Mouse (Mus musculus) ovary, adult 18-20 months (tissue): Measurements from ENCODE around the gene Cox6a1.
"Not testable (repeated sequence)": the region's sequence is repeated elsewhere in the genome, so short reads cannot be mapped to it uniquely, and the experiment has no call there.

Experiments used
- DNase-seq: peaks from one replicate; pipeline ENCODE4 v3.0.0; 2022; ENCODE audit warnings: low spot score, mixed read lengths

The Cox6a1 gene

DNA sequence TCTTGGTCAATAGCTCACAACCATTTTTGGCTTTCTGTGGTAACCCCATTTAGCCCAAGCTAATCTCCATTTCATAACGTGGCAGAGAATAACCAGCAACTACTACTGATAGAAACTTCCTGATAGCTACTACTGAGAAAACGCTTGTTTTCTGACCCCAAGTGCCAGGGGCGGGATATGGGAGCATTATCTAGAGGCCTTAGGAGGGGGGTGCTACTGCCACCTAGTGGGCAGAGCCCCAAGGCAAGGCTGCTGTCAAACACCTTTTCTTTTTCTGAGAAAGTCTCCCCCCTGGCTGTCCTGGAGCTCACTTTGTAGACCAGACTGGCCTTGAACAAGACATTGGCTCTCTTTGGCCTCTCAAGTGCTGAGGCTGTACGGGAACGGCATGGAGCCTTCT lies 1.2 kb downstream of the Cox6a1 start:
- DNase-seq: peak; percentile 69

- DNase-seq: no peak
Observed at GRCm38 (mm10) chr5:115341314-115342165, 7.2 kb downstream of the Cox6a1 start.

DNA sequence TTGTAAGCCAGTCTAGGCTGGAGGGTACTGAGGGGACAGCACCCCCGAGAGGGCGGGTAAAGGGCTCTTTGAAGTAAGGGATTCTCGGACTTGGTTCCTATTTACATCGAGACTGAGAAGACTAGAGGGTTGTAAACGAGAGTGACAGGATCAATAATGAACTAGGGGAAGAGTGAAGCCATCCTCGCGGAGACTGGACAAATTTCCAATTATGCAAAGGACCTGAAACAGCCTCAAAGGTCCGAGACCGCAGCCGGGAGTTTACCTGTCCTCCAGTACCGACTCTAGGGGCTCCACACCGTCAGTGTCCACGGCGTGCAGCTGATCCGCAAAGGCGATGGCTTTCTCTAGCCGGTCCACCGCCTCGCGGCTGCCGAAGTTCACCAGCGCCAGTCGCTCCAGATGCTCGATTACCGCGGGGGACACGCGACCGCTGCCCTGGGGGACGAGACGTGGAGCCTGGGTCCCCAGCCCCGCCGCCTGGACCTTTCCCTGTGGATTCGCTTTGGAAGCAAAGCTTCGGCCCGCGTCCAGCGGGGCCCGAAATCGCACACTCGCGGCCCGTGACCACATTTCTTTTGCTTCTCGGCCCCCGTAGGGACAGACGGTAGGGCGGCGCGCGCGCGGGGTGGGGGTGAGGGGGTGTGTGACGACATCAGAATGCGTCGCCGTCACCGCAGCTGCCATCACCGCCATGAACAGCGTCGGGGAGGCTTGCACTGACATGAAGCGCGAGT lies 8.0 kb downstream of the Cox6a1 start, which contains the start of the genes Gatc and Triap1:
Gatc (minus strand) TSS at position 602 of the 737 bp plus-strand sequence.
Triap1 (plus strand) TSS at position 649 of the 737 bp plus-strand sequence.
- peak; percentile 74 for DNase-seq

GRCm38 (mm10) chr5:115340007-115340406 lies 8.8 kb downstream of the Cox6a1 start:
- no peak for DNase-seq

GRCm38 (mm10) chr5:115333626-115334025 lies 15.2 kb downstream of the Cox6a1 start:
- no peak for DNase-seq

- no peak for DNase-seq
Observed at GRCm38 (mm10) chr5:115330955-115331354, 17.8 kb downstream of the Cox6a1 start.

- DNase-seq: no peak
Observed at GRCm38 (mm10) chr5:115327610-115328548, 20.9 kb downstream of the Cox6a1 start.

- peak; percentile 91 for DNase-seq
Observed at GRCm38 (mm10) chr5:115326875-115327609, 21.7 kb downstream of the Cox6a1 start, which contains the start of gene Srsf9. Gene Srsf9 (plus strand): TSS chr5:115327177.

DNA sequence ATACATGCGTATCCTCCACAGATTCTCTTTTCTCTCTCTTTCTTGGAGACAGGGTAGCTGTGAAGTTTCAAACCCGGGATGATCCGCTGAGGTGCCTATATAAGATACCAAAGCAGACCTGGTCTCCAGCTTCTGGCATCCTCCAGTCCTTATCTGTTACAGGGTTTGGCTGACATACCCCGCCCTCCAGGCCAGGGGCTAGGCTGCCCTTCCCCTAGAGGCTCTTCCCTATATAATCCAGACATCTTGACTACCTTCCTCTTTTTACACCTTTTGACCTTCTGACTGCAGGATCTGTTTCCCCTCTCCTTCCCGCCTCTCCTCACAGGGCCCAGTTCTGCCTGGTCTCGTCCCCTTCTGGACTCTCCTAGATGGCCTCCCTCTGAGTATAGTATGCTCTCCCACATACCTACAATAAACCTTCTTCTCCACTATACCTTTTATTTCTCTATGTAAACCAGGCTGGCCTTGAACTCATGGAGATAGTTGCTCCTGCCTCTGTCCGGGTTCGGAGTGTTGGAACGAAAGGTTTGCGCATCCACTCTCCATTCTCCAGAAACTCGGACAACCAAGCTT lies 22.4 kb downstream of the Cox6a1 start:
- no peak for DNase-seq

DNA sequence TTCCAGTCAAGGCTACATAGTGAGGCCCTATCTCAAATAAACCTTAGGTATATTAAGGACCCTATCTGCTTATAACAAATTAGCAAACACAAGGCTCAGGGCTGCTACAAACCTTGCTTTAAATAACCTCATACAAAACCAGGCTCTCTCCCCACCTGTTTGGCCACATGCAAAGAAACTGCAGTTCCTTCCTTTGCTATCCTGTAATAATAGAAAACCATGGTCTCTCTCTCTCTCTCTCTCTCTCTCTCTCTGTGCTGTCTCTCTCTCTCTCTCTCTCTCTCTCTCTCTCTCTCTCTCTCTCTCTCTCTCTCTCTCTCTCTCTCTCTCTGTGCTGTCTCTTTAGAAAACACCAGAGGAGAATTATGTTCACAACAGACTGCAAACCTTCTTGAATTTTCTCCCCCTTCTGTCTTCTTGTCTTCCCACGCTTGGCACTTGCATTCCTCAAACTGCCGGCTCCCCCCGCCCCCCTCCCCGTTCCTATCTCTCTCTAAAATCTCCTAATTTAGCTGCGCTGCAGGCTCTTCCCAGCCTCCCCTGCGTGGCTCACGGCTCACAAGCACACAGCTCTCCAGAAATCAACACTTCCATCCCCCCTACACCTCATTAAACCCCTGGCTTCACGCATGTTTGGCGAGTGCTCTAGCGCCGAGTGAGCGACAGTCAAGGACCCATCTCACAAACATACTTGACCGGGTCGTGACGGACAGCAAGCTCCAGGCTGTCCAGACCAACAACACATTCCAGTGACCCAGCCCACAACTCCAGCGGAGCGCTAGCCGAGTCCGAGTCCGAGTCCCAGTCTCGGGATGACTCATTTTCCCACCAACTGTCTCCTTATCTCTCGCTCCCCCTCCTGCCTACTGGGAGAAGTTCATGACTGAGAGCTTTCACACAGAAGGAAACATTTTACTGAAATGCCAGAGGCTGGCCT lies 29.5 kb downstream of the Cox6a1 start:
- DNase-seq: peak; percentile 85

DNA sequence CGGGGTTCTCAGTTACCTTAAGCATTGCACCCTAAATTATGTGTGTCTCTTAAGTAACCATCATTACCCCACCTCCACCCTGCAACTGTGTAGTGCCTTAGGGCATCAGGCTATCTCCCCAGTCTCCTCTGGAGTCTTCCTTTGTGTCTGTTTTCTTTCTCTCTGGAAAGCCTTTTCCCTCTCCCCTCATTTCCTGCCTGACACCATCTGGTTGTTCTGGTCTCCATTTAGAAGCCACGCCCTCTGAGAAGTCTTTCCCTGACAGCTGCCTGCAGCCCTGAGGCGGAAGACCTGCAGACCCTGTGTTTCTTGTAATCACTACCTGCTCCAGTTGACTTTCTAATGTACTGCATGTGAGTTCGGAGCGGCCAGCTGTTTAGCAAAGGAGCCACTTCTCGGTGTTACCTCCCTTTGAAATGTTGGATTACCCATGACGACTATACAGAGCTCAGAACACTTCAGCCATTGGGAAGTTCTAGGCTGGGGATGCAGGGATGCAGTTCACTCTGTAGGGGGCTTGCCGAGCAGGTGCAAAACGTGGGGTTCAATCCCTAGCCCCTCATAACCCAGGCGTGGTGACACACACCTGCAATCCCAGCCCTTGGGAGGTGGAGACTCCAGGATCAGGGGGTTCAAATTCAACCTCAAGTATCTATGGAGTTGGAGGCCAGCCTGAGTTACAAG lies 31.0 kb downstream of the Cox6a1 start:
- no peak for DNase-seq

GRCm38 (mm10) chr5:115316968-115317644 lies 31.7 kb downstream of the Cox6a1 start:
- no peak for DNase-seq

- DNase-seq: no peak
Observed at GRCm38 (mm10) chr5:115313668-115313943, 35.2 kb downstream of the Cox6a1 start.

DNA sequence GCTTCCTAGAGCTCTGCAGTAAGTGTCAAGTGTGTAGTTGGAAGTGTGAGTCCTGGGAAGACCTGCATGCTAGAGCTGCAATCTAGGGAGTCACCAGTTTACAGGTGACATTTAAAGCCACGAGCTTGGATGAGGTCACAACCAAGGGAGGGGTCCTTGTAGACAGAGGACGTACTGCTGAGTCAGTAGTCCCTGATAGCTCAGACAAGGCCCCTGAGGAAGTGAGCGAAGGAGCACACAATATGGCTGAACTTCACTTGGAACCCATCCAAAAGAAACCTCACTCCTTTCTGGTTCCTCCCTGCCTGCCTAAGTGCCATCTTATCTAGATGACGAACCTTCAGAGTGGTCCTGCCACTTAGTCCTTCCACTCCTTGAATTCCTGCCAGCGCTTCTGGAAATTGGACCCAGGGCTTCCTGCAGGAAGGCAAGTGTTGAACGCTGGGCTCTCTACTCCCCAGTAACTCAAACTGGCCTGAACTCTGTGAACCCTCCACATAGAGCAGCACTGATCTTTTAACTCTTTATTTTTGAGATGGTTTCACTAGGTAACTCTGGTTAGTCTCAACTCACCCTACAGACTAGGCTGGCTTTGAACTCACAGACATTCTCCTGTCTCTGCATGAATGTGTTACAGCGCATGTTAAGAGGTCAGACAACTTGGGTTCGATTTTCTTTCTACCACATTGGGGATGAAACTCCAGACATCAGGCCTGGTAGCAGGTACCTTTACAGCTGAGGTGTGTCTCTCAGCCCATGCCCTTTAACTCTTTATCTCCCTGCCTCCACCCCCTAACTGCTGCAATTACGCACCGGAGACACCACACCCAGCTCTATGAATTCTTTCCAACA lies 35.7 kb downstream of the Cox6a1 start:
- no peak for DNase-seq

- no peak for DNase-seq
Observed at GRCm38 (mm10) chr5:115312354-115312753, 36.4 kb downstream of the Cox6a1 start.

- DNase-seq: not testable (repeated sequence)
Observed at GRCm38 (mm10) chr5:115302190-115302589, 46.6 kb downstream of the Cox6a1 start.

- no peak for DNase-seq
Observed at GRCm38 (mm10) chr5:115301615-115302014, 47.2 kb downstream of the Cox6a1 start.
